Mouse (Mus musculus) forebrain, embryonic 15.5 days (tissue): ENCODE data around the gene Uox. TPM values are rescaled to one million over a fixed set of nuclear protein-coding genes. Genes with fewer than 3 reads are reported as not detected.
A peak's percentile ranks its signal among the peaks of the same experiment; 100 is the strongest.

Source experiments
- ATAC-seq: fragments of 200-750 bp; cut with Nextera tagmentation; replicated peaks from 2 replicates; pipeline ENCODE4 v1.8.0; 2017; ENCODE audit warnings: mild to moderate bottlenecking, moderate TSS enrichment, moderate library complexity
- H3K27ac ChIP-seq: fragments of 300-500 bp; sonication (generic); replicated peaks from 2 replicates; pipeline ENCODE4 v1.5.1; 2015; ENCODE audit warnings: mild to moderate bottlenecking, inconsistent platforms
- H3K27me3 ChIP-seq: fragments of 300-500 bp; sonication (generic); 2 replicates; pipeline ENCODE4 v1.6.1; 2015; ENCODE audit warnings: inconsistent platforms
- H3K36me3 ChIP-seq: fragments of 300-500 bp; sonication (generic); 2 replicates; pipeline ENCODE4 v1.6.1; 2015; ENCODE audit warnings: mild to moderate bottlenecking, inconsistent platforms
- H3K4me1 ChIP-seq: fragments of 300-500 bp; sonication (generic); 2 replicates; pipeline ENCODE4 v1.6.1; 2015; ENCODE audit warnings: inconsistent platforms
- H3K4me2 ChIP-seq: fragments of 300-500 bp; sonication (generic); replicated peaks from 2 replicates; pipeline ENCODE4 v1.6.1; 2015; ENCODE audit warnings: mild to moderate bottlenecking, inconsistent platforms
- H3K4me3 ChIP-seq: fragments of 300-500 bp; sonication (generic); 2 replicates; pipeline ENCODE4 v1.5.1; 2015; ENCODE audit warnings: mild to moderate bottlenecking, inconsistent platforms
- H3K9ac ChIP-seq: fragments of 300-500 bp; sonication (generic); replicated peaks from 2 replicates; pipeline ENCODE4 v1.6.1; 2015; ENCODE audit warnings: mild to moderate bottlenecking, inconsistent platforms
- H3K9me3 ChIP-seq: fragments of 300-500 bp; sonication (generic); 2 replicates; pipeline ENCODE4 v1.6.1; 2016; ENCODE audit warnings: inconsistent platforms
- WGBS: fragments of 180-500 bp; shearing (Covaris S2); methylation state at CpG from one replicate; pipeline ENCODE4 v1.1.7; 2015; ENCODE audit warnings: mixed read lengths; 5-methylcytosine and 5-hydroxymethylcytosine counted together
- polyA plus RNA-seq: library from polyadenylated mRNA; unstranded; fragments of >200 nt; fragmentation: Nextera tagmentation; extraction: Ambion mirVana; gene quantifications from 2 replicates; pipeline ENCODE4 v1.2.1, GENCODE M21; 2015

Uox gene
- polyA plus RNA-seq, 1 experiment from 2014 or later, result not detected

DNA sequence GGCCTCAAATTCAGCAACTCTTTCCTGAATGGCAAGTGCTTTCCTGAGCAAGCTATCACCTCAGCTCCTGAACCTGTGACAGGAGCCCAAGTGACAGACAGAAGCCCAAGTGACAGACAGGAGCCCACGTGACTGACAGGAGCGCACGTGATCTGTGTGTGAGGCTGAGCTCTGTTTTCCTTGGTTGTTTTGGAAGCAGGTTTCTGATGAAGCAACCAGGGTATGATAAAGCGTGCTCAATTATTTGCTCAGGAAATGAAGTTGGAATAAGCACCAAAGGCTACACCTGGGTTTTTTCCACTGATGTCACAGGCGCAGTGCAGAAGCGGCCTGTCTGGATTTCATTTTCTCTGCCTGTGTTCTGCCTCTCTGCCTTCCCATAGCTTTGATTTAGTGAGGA lies 19.3 kb downstream of the Uox start:
- H3K27ac ChIP-seq, result no peak overlapping the region
- no peaks in the 10 kb centered on the region for H3K4me1 ChIP-seq
- no peak for ATAC-seq
- H3K4me3 ChIP-seq, result no peak overlapping the region
- 88% methylated on average over 6 of the region's 6 CpGs for WGBS
- H3K36me3 ChIP-seq, result no peaks in the 10 kb centered on the region
- no peaks in the 10 kb centered on the region for H3K27me3 ChIP-seq
- H3K4me2 ChIP-seq, result no peak overlapping the region
- H3K9ac ChIP-seq, result no peak overlapping the region
- no peaks in the 10 kb centered on the region for H3K9me3 ChIP-seq

DNA sequence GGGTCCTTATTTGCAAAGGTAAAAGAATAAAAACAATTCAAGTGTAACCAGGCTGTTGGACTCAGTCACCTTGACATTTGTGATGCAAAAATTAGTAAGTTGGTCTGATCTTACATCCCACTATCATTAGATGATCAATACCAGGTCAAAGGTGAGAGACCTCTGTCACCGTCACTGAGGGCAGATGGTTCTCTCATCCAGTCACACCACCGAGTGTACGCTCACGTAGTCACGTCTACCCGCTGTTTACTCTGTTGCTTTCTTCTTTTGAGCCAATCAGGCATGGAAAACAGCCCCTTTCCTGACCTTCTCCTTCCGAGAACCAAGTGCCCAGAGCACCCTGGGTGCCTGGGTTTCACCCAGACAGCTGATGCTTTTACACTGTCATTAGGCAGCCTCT lies 20.9 kb downstream of the Uox start:
- Histone ChIP-seq H3K4me3 (no peak overlapping the region), H3K9ac (no peak overlapping the region), H3K4me1 (no peaks in the 10 kb centered on the region), H3K4me2 (no peak overlapping the region), H3K27ac (no peak overlapping the region), H3K36me3 (no peaks in the 10 kb centered on the region), H3K27me3 (no peaks in the 10 kb centered on the region), H3K9me3 (no peaks in the 10 kb centered on the region)
- WGBS, result 85% methylated on average over 7 of the region's 7 CpGs
- no peak for ATAC-seq

DNA sequence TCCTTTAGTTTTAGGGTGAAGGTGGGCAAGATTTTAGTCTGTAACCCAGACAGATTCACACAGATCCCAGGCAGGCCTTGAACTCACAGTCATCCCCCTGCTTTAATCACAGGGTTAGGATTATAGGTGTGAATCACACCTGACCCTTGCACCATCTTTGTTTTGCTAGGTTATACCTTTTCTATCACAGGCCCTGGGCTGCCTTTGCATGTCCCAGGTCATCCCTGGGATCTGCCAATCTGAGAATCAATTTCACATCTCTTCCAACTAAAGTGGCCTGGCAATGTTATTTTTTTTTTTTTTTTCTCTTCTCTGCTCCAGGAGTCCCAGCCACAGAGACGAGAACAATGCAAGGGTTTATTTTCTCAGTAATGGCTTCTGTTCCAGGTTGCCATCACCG lies 21.4 kb downstream of the Uox start:
- H3K27ac ChIP-seq, result no peak overlapping the region
- WGBS, result 70% methylated on average over 2 of the region's 2 CpGs
- no peak overlapping the region for H3K4me2 ChIP-seq
- no peaks in the 10 kb centered on the region for H3K4me1 ChIP-seq
- no peak overlapping the region for H3K4me3 ChIP-seq
- H3K27me3 ChIP-seq, result no peaks in the 10 kb centered on the region
- no peaks in the 10 kb centered on the region for H3K9me3 ChIP-seq
- H3K36me3 ChIP-seq, result no peaks in the 10 kb centered on the region
- ATAC-seq, result no peak
- H3K9ac ChIP-seq, result no peak overlapping the region

DNA sequence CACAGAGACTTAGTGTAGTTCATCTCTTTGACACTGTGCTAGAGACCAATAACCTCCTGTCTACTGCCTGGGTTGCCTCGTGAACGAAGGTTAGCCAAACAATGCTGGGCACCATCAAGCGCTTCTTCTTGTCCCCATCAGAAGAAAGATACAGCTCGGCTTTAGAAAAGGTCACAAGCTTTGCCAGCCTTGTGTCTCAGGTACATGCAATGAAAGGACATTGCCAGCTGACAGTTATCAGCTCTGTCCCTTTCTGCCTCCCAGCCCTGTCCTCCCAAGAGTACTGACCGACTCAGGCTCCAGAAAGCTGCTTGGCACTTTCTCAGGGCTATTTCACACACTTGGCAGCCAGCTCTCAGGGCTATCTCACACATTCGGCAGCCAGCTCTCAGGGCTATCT lies 25.2 kb downstream of the Uox start:
- H3K9ac ChIP-seq, result no peak overlapping the region
- H3K27ac ChIP-seq, result no peak overlapping the region
- H3K9me3 ChIP-seq, result no peaks in the 10 kb centered on the region
- ATAC-seq, result no peak
- H3K36me3 ChIP-seq, result no peaks in the 10 kb centered on the region
- H3K27me3 ChIP-seq, result no peaks in the 10 kb centered on the region
- no peak overlapping the region for H3K4me3 ChIP-seq
- whole genome bisulfite sequencing, result 92% methylated on average over 6 of the region's 6 CpGs
- H3K4me1 ChIP-seq, result no peaks in the 10 kb centered on the region
- no peak overlapping the region for H3K4me2 ChIP-seq

DNA sequence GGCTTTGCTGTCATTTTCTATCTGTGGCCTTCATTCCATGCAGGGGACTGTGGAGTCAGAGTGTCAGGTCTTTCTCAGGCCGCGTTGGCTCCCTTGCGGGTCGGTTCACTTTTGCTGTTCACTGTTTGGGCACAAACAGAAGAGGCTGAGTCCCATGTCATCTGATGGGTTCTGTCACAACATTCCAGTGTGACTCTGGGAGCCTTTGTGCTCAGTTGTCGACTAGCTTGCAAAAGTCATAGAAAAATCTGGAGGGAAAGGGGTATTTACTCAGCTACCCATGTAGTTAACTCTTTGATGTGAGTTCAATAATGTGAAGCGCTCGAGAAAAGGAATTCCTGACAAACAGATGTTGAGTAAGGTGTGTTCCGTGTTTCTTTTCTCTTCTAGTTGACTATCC lies 26.2 kb downstream of the Uox start:
- Histone ChIP-seq H3K9me3 (no peaks in the 10 kb centered on the region), H3K4me3 (no peak overlapping the region), H3K27me3 (no peaks in the 10 kb centered on the region), H3K36me3 (no peaks in the 10 kb centered on the region), H3K4me2 (no peak overlapping the region), H3K9ac (no peak overlapping the region), H3K4me1 (no peaks in the 10 kb centered on the region), H3K27ac (no peak overlapping the region)
- no peak for ATAC-seq
- WGBS, result 79% methylated on average over 8 of the region's 8 CpGs

DNA sequence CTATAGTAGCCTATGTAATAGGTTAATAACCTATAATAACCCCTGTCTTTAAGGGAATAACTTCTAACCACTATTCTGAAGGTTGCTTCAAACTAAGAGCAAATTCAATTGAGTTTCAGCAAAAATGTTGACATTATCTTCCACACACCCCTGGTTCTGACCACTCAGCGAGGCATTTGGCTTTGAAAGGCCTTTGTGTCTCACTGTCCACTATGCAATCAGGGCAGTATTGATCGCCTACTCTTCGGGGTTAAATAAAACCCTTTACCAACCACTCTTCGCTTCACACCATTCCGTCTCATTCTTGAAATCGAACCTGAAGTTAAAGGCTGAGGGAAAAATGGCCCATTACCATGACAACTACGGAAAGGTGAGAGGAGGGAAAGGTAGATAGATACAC lies 26.6 kb downstream of the Uox start:
- Histone ChIP-seq H3K27me3 (no peaks in the 10 kb centered on the region), H3K4me2 (no peak overlapping the region), H3K27ac (no peak overlapping the region), H3K9ac (no peak overlapping the region), H3K9me3 (no peaks in the 10 kb centered on the region), H3K36me3 (no peaks in the 10 kb centered on the region), H3K4me3 (no peak overlapping the region), H3K4me1 (no peaks in the 10 kb centered on the region)
- ATAC-seq, result no peak
- 91% methylated on average over 7 of the region's 7 CpGs for WGBS

DNA sequence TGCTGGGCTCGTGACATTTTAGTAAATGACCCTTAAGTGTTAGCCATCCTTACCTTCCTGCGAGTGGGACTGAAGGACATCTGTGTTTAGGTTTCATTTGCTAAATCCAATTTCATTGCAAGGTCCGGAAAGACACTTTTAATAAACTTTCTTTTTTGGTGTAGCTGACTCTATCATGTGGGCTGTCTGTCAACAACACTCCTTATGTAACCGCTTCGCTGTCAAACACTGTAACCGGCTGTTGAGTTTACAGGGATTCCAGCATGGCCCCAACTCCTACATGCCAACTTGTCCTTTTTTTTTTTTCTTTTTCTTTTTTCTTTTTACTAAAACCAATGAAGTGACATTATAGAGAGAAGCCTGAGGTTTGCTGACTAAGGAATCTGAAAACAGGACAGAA lies 28.2 kb downstream of the Uox start:
- 76% methylated on average over 6 of the region's 6 CpGs for WGBS
- H3K27ac ChIP-seq, result no peak overlapping the region
- H3K4me3 ChIP-seq, result no peak overlapping the region
- no peaks in the 10 kb centered on the region for H3K4me1 ChIP-seq
- no peak overlapping the region for H3K9ac ChIP-seq
- ATAC-seq, result no peak
- no peak overlapping the region for H3K4me2 ChIP-seq
- no peaks in the 10 kb centered on the region for H3K27me3 ChIP-seq
- H3K36me3 ChIP-seq, result no peaks in the 10 kb centered on the region
- no peaks in the 10 kb centered on the region for H3K9me3 ChIP-seq

DNA sequence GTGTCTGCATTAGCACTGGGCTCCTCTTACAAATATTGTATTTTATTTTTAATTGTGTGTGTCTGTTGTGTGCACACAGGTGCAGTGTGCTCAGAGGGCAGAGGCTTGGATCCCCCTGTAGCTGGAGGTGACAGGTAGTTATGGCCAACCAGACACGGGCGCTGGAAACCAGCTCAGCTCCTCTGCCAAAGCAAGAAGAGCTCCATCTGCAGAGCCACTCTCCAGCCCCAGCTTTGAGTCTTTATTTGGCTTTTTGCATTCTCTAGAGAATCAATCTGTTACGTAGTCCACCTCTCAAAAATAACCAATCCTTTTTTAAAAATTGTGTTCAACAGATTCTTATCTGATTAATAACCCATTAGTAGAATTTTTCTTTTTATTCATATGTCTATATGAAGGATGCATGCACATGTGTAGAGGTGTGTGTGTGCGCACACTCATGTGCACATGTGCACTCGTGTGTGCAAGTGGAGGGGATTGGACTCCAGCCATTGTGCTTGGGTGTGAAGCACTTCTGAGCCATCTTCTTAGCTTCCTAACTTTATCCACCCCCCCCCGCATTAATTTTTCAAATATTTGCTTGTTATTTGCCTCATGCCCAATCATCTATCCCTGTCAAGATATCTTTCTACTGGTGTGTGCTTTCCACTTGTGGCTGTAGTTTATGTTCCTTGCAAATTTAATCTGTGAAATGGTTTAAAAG lies 29.1 kb downstream of the Uox start:
- Histone ChIP-seq H3K4me2 (no peak overlapping the region), H3K36me3 (no peaks in the 10 kb centered on the region), H3K4me3 (no peak overlapping the region), H3K27me3 (no peaks in the 10 kb centered on the region), H3K4me1 (no peaks in the 10 kb centered on the region), H3K9me3 (no peaks in the 10 kb centered on the region), H3K9ac (no peak overlapping the region), H3K27ac (no peak overlapping the region)
- no peak for ATAC-seq
- WGBS, result 88% methylated on average over 6 of the region's 6 CpGs

DNA sequence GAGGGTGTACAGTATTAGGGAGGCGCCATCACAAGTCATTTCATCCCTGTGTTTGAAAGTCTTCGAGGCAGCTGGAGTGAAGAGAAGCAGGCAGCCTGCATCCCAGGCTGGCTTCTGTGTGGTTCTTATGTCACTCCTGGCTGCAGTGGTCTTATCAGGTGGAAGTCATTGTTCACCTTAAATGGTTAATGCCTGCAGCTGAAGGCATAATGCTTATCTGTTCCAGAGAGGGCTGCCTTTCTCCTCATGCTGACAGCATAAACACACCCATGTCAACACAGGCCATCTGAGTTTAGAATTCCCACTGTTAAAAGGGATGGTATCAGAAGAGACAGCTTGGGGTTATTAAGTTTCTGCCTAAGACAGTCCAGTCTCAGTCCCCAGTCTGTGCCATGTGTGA lies 31.0 kb downstream of the Uox start:
- H3K4me3 ChIP-seq, result no peak overlapping the region
- no peaks in the 10 kb centered on the region for H3K27me3 ChIP-seq
- no peak overlapping the region for H3K4me2 ChIP-seq
- H3K4me1 ChIP-seq, result no peaks in the 10 kb centered on the region
- no peak for ATAC-seq
- 91% methylated on average over 2 of the region's 2 CpGs for WGBS
- no peak overlapping the region for H3K27ac ChIP-seq
- H3K9ac ChIP-seq, result no peak overlapping the region
- no peaks in the 10 kb centered on the region for H3K9me3 ChIP-seq
- H3K36me3 ChIP-seq, result no peaks in the 10 kb centered on the region

DNA sequence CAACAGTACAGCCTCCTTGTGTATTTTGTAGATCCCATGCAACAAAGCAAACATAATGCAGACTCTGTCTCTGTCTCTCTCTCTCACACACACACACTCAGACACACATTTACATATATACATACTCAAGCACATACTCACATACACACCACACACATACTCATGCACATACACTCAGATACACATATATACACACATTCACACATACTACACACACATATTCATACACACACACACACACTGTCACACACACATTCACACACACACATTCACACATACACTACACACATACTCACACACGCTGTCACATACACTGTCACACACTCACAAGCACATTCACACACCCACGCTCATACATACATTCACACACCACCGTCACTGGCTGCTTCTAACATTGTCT lies 32.3 kb downstream of the Uox start:
- Histone ChIP-seq H3K4me2 (no peak overlapping the region), H3K4me3 (no peak overlapping the region), H3K27me3 (no peaks in the 10 kb centered on the region), H3K36me3 (no peaks in the 10 kb centered on the region), H3K27ac (no peak overlapping the region), H3K9me3 (no peaks in the 10 kb centered on the region), H3K9ac (no peak overlapping the region), H3K4me1 (no peaks in the 10 kb centered on the region)
- no peak for ATAC-seq
- 91% methylated on average over 3 of the region's 3 CpGs for WGBS

DNA sequence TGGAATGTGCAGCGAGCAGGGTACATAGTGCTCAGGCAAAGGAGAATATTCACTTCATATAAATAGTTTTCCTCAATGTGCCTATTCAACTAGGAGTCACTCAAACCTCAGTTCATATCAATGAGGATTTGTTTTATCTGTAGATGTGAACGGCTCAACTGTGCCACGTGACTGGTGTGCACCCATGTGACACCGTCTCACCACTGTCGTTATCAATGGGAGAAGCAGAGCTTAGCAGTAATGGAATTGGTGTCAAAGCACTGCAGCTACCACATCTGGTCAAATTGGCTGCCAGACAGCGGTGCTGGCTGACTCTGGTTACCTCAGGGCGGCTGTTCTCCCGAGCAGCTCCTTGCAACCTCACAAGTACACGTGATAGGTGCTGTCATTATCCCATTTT lies 34.4 kb downstream of the Uox start:
- Histone ChIP-seq H3K4me1 (no peaks in the 10 kb centered on the region), H3K9me3 (no peaks in the 10 kb centered on the region), H3K4me2 (no peak overlapping the region), H3K27me3 (no peaks in the 10 kb centered on the region), H3K27ac (no peak overlapping the region), H3K36me3 (no peaks in the 10 kb centered on the region), H3K4me3 (no peak overlapping the region), H3K9ac (no peak overlapping the region)
- ATAC-seq, result no peak
- 85% methylated on average over 9 of the region's 9 CpGs for WGBS

DNA sequence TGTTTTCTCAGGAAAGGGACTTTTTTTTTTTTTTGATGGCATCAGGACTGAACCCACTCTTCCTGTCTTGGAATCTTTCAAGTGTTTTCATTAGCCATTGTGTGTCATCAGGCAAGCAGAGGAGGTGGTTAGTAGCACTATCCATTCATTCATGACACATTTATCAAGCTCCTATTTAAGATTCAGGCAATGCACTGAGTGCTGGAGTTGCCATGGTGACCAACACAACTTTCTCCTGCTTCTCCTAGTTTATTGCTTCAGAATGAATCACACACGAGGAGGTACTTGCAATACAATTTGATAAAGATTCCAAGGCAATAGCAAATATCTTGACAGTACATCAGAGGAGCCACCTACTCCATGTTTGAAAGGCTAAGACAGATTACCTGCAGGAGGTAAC lies 37.1 kb downstream of the Uox start:
- 15% methylated on average over 1 of the region's 1 CpGs for WGBS
- H3K36me3 ChIP-seq, result no peaks in the 10 kb centered on the region
- no peaks in the 10 kb centered on the region for H3K4me1 ChIP-seq
- H3K9me3 ChIP-seq, result no peaks in the 10 kb centered on the region
- 0 out of 2 replicates have a peak overlapping the region, but pooled peaks have one; percentile 15 for H3K27ac ChIP-seq
- H3K4me3 ChIP-seq, result no peak overlapping the region
- no peaks in the 10 kb centered on the region for H3K27me3 ChIP-seq
- H3K4me2 ChIP-seq, result no peak overlapping the region
- H3K9ac ChIP-seq, result no peak overlapping the region
- peak; percentile 73 for ATAC-seq

DNA sequence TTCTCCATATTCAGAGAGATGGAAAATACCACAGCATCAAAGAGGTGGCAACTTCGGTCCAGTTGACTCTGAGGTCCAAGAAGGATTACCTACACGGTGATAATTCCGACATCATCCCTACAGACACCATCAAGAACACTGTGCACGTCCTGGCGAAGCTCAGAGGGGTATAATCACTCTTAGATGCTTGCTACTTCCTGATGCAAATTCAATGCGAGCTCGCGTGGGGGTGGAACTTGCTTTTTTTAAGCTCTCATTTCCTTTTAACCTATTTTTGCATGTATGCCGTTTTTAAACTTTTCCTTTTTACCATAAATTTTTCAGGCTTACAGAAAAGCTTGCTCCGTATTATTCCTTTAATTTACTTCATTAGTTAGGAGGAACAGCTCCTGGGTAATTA lies 40.1 kb downstream of the Uox start:
- Histone ChIP-seq H3K4me3 (no peak overlapping the region), H3K27ac (no peak overlapping the region), H3K9ac (no peak overlapping the region), H3K9me3 (no peaks in the 10 kb centered on the region), H3K36me3 (no peaks in the 10 kb centered on the region), H3K4me2 (no peak overlapping the region), H3K27me3 (no peaks in the 10 kb centered on the region), H3K4me1 (no peaks in the 10 kb centered on the region)
- ATAC-seq, result no peak
- 81% methylated on average over 10 of the region's 10 CpGs for WGBS
